Mouse (Mus musculus) lung, adult 2 months (tissue): Measurements from ENCODE around the gene Mpeg1.

Experiments used
- CTCF ChIP-seq: fragments of 200-500 bp; IDR thresholded peaks from 2 replicates; pipeline ENCODE4 v1.5.1; 2011; ENCODE audit warnings: mild to moderate bottlenecking, low read length, control low read depth; ENCODE audit not compliant: insufficient read depth
- POLR2A ChIP-seq: fragments of 200-500 bp; IDR thresholded peaks from 2 replicates; pipeline ENCODE4 v1.6.1; 2011; ENCODE audit warnings: low read depth, mild to moderate bottlenecking, control low read depth, low read length, borderline replicate concordance; ENCODE audit errors: extremely low read depth

GRCm38 (mm10) chr19:12502756-12503155, 42.2 kb downstream of the Mpeg1 start:
- TF ChIP-seq CTCF (no peak), POLR2A (no peak)
